Mouse (Mus musculus): ENCODE measurements around the gene B3gnt3. TPM values are rescaled to one million over a fixed set of nuclear protein-coding genes. Genes with fewer than 3 reads are reported as not detected.

Gene B3gnt3
- polyA plus RNA-seq, 1 experiment from 2014 or later = 1.6 TPM

DNA sequence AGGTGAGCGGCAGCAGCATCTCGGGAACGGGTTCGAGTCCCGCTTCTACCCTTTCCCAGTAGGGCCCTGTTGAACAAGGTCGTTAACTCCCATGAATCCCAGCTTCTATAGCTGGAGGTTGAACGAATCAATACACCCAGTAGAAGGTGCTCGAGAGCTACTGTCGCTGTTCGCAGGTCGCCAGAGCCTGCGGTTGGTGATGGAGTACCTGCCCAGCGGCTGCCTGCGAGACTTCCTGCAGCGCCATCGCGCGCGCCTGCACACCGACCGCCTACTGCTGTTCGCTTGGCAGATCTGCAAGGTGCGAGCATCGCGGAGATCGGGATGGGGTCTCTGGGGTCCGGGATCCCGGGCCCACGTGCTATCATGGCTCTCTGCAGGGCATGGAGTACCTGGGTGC, 16.0 kb downstream of the B3gnt3 start:
- WGBS = 7% methylated on average over 29 of the region's 29 CpGs
- ATAC-seq (ENCODE audit: low FRiP score, low TSS enrichment) = peak; percentile 26; the same call in 1 of the 2 replicates

DNA sequence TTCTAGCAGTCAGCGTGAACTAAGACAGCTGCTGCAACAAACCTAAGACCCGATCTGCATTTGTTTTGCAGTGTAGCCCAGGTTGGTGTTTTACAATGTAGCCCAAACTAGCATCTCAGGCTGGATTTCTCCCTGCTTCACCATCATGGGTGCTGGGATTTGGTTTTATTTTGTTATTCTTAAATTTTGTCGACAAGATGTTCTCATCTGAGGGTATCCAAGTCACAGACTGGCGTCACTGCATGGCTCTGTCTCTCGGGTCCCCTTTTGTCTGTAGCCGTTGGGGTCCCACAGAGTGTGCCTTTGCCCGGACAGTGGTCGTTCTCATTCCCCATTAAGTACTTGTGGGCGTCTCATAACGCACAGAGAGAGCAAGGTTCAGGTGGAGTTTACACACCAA, 16.9 kb downstream of the B3gnt3 start:
- Histone ChIP-seq H3K27me3 (ENCODE audit: control insufficient read depth, insufficient read depth, low read length) (peaks cover 99% of the 10 kb centered on the region), H3K9ac (ENCODE audit: low read depth, low read length) (no peak overlapping the region), H3K4me2 (replicated peaks; ENCODE audit: low read depth, low read length) (no peak overlapping the region), H3K9me3 (ENCODE audit: control insufficient read depth, low read length) (no peaks in the 10 kb centered on the region), H3K36me3 (ENCODE audit: control insufficient read depth, insufficient read depth, low read length) (no peaks in the 10 kb centered on the region), H3K4me1 (ENCODE audit: control insufficient read depth, insufficient read depth, low read length) (peaks cover 20% of the 10 kb centered on the region; the same call in 1 of the 2 replicates), H3K4me3 (ENCODE audit: low read length) (no peak overlapping the region; the same call in 1 of the 2 replicates), H3K27ac (ENCODE audit: low read depth, low read length) (no peak overlapping the region)
- 20% methylated on average over 10 of the region's 10 CpGs for WGBS
- no peak for ATAC-seq (ENCODE audit: low FRiP score, low TSS enrichment)

More for the DNA sequence above, 16.0 kb downstream of the B3gnt3 start:
- no peaks in the 10 kb centered on the region for H3K36me3 ChIP-seq (ENCODE audit: control insufficient read depth, insufficient read depth, low read length)
- peaks cover 99% of the 10 kb centered on the region for H3K27me3 ChIP-seq (ENCODE audit: control insufficient read depth, insufficient read depth, low read length)
- peak overlapping the region; percentile 37 for H3K4me2 ChIP-seq (replicated peaks; ENCODE audit: low read depth, low read length)
- no peaks in the 10 kb centered on the region for H3K9me3 ChIP-seq (ENCODE audit: control insufficient read depth, low read length)
- no peak overlapping the region for H3K9ac ChIP-seq (ENCODE audit: low read depth, low read length)
- H3K4me1 ChIP-seq (ENCODE audit: control insufficient read depth, insufficient read depth, low read length) = peaks cover 12% of the 10 kb centered on the region; the same call in 1 of the 2 replicates
- peak overlapping the region; percentile 25 for H3K4me3 ChIP-seq (ENCODE audit: low read length)
- no peak overlapping the region for H3K27ac ChIP-seq (ENCODE audit: low read depth, low read length)

DNA sequence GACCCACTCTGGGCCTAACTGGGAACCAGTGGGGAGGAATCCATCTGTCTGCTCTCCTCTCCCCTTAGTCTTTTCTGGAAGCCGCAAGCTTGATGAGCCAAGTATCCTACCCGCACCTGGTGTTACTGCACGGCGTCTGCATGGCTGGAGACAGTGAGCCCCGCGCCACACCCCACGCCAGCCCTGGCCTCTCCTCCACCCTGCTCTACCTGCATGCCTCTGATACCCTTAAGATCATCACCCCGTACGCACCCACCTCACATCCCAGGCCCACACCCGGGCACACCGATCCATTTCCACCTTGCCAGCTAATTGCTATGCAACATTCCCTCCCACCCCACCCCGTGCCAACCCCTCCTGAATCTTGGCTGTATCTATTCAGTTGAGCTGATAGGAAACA, 18.8 kb downstream of the B3gnt3 start:
- no peak overlapping the region for H3K4me3 ChIP-seq (ENCODE audit: low read length)

DNA sequence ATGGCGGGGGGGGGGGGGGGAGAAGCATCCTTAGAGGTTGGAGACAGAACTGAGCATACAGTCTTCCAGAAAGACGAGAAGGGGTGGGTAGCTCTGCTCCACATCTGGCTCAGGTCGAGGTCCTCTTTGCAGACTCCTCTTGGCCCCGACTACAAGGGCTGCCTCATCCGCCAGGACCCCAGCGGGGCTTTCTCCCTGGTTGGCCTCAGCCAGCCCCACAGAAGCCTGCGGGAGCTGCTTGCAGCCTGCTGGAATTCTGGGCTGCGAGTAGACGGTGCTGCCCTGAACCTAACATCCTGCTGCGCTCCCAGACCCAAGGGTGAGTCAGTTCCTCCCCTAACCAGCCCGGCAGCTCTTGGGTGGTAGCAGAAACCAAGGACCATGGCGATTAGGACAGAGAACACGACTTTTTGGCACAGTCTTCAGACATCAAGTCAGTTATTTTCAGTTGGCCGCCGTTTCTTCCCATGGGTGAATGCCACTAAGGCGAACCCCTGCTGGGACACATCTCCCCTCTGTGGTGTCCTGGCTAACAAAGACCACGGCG, 20.1 kb downstream of the B3gnt3 start:
- H3K36me3 ChIP-seq (ENCODE audit: control insufficient read depth, insufficient read depth, low read length) = no peaks in the 10 kb centered on the region
- peaks cover 23% of the 10 kb centered on the region; the same call in 1 of the 2 replicates for H3K4me1 ChIP-seq (ENCODE audit: control insufficient read depth, insufficient read depth, low read length)
- 8% methylated on average over 17 of the region's 18 CpGs for WGBS
- peaks cover 97% of the 10 kb centered on the region for H3K27me3 ChIP-seq (ENCODE audit: control insufficient read depth, insufficient read depth, low read length)
- H3K4me2 ChIP-seq (replicated peaks; ENCODE audit: low read depth, low read length) = no peak overlapping the region
- H3K4me3 ChIP-seq (ENCODE audit: low read length) = no peak overlapping the region
- no peak for ATAC-seq (ENCODE audit: low FRiP score, low TSS enrichment)
- no peaks in the 10 kb centered on the region for H3K9me3 ChIP-seq (ENCODE audit: control insufficient read depth, low read length)
- H3K27ac ChIP-seq (ENCODE audit: low read depth, low read length) = no peak overlapping the region
- H3K9ac ChIP-seq (ENCODE audit: low read depth, low read length) = no peak overlapping the region

More for the DNA sequence above, 18.8 kb downstream of the B3gnt3 start:
- H3K4me1 ChIP-seq (ENCODE audit: control insufficient read depth, insufficient read depth, low read length) = peaks cover 21% of the 10 kb centered on the region; the same call in 1 of the 2 replicates
- H3K36me3 ChIP-seq (ENCODE audit: control insufficient read depth, insufficient read depth, low read length) = no peaks in the 10 kb centered on the region
- H3K9me3 ChIP-seq (ENCODE audit: control insufficient read depth, low read length) = no peaks in the 10 kb centered on the region
- H3K4me2 ChIP-seq (replicated peaks; ENCODE audit: low read depth, low read length) = no peak overlapping the region
- H3K9ac ChIP-seq (ENCODE audit: low read depth, low read length) = no peak overlapping the region
- peaks cover 99% of the 10 kb centered on the region for H3K27me3 ChIP-seq (ENCODE audit: control insufficient read depth, insufficient read depth, low read length)
- no peak for ATAC-seq (ENCODE audit: low FRiP score, low TSS enrichment)
- WGBS = 69% methylated on average over 12 of the region's 12 CpGs
- no peak overlapping the region for H3K27ac ChIP-seq (ENCODE audit: low read depth, low read length)

DNA sequence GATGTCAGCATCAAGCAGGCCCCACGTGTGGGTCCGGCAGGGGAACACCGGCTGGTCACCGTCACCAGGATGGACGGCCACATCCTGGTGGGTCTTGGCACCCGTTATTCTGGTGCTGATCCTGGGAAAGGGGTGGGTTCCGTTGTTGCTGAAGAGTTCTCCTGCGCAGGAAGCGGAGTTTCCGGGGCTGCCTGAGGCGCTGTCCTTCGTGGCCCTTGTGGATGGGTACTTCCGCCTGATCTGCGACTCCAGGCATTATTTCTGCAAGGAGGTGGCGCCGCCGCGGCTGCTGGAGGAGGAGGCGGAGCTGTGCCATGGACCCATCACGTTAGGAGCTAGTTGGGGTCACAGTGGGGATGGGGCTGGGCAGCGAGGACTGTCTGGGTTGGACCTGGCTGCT, 21.1 kb downstream of the B3gnt3 start:
- 4% methylated on average over 21 of the region's 21 CpGs for whole genome bisulfite sequencing
- H3K4me3 ChIP-seq (ENCODE audit: low read length) = no peak overlapping the region
- ATAC-seq (ENCODE audit: low FRiP score, low TSS enrichment) = no peak

DNA sequence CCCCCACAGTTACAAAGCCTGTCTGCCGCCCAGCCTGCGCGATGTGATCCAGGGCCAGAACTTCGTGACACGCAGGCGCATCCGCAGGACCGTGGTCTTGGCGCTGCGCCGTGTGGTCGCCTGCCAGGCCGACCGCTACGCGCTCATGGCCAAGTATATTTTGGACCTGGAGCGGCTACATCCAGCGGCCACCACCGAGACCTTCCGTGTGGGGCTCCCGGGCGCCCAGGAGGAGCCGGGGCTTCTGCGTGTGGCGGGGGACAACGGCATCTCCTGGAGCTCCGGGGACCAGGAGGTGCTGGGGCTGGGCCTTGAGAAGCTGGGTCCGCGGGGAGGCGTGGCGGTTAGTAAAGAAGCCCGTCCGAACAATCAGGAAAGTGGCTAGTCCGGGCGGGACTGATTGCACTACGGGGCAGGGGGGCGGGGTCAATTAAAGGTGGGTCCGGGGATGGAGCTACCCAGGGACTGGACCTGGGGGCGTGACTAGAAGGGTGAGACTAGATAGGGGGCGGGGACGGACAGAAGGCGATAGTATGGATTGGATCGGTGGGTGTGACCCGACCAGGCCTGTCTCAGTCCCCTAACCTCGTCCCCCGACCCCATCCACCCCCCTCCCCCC, 21.9 kb downstream of the B3gnt3 start:
- WGBS = 3% methylated on average over 46 of the region's 46 CpGs
- Histone ChIP-seq H3K9me3 (ENCODE audit: control insufficient read depth, low read length) (no peaks in the 10 kb centered on the region), H3K27ac (ENCODE audit: low read depth, low read length) (no peak overlapping the region), H3K9ac (ENCODE audit: low read depth, low read length) (no peak overlapping the region; the same call in 1 of the 2 replicates), H3K4me2 (replicated peaks; ENCODE audit: low read depth, low read length) (peak overlapping the region; percentile 42), H3K27me3 (ENCODE audit: control insufficient read depth, insufficient read depth, low read length) (peaks cover 90% of the 10 kb centered on the region), H3K36me3 (ENCODE audit: control insufficient read depth, insufficient read depth, low read length) (no peaks in the 10 kb centered on the region), H3K4me1 (ENCODE audit: control insufficient read depth, insufficient read depth, low read length) (peaks cover 21% of the 10 kb centered on the region; the same call in 1 of the 2 replicates), H3K4me3 (ENCODE audit: low read length) (peak overlapping the region; percentile 28)
- ATAC-seq (ENCODE audit: low FRiP score, low TSS enrichment) = no peak

More for the DNA sequence above, 21.1 kb downstream of the B3gnt3 start:
- Histone ChIP-seq H3K9ac (ENCODE audit: low read depth, low read length) (no peak overlapping the region), H3K9me3 (ENCODE audit: control insufficient read depth, low read length) (no peaks in the 10 kb centered on the region), H3K4me1 (ENCODE audit: control insufficient read depth, insufficient read depth, low read length) (peaks cover 21% of the 10 kb centered on the region; the same call in 1 of the 2 replicates), H3K27me3 (ENCODE audit: control insufficient read depth, insufficient read depth, low read length) (peaks cover 94% of the 10 kb centered on the region), H3K27ac (ENCODE audit: low read depth, low read length) (no peak overlapping the region), H3K36me3 (ENCODE audit: control insufficient read depth, insufficient read depth, low read length) (no peaks in the 10 kb centered on the region), H3K4me2 (replicated peaks; ENCODE audit: low read depth, low read length) (no peak overlapping the region)

DNA sequence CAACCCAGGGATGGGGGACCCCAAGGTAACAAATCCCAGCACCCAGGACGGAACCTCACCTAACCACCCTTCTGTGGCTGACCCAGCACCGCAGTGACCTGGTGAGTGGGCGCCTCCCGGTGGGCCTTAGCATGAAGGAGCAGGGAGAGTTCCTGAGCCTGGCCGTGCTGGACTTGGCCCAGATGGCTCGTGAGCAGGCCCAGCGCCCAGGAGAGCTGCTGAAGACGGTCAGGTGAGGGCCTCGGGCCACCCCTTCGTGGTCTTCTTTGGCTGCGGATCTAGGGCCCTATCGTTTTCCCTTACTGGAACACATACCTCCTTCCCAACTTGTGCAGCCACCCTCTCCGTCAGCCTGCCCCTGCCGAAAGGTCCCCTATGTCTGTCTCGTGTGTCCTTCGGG, 22.5 kb downstream of the B3gnt3 start:
- H3K36me3 ChIP-seq (ENCODE audit: control insufficient read depth, insufficient read depth, low read length) = no peaks in the 10 kb centered on the region
- H3K4me1 ChIP-seq (ENCODE audit: control insufficient read depth, insufficient read depth, low read length) = peaks cover 21% of the 10 kb centered on the region; the same call in 1 of the 2 replicates
- no peak overlapping the region for H3K27ac ChIP-seq (ENCODE audit: low read depth, low read length)
- peaks cover 85% of the 10 kb centered on the region for H3K27me3 ChIP-seq (ENCODE audit: control insufficient read depth, insufficient read depth, low read length)
- H3K9ac ChIP-seq (ENCODE audit: low read depth, low read length) = no peak overlapping the region; the same call in 1 of the 2 replicates
- H3K9me3 ChIP-seq (ENCODE audit: control insufficient read depth, low read length) = no peaks in the 10 kb centered on the region
- peak overlapping the region; percentile 42; the same call in 1 of the 2 replicates for H3K4me2 ChIP-seq (replicated peaks; ENCODE audit: low read depth, low read length)
- 17% methylated on average over 16 of the region's 16 CpGs for WGBS
- ATAC-seq (ENCODE audit: low FRiP score, low TSS enrichment) = no peak
- H3K4me3 ChIP-seq (ENCODE audit: low read length) = peak overlapping the region; percentile 28

DNA sequence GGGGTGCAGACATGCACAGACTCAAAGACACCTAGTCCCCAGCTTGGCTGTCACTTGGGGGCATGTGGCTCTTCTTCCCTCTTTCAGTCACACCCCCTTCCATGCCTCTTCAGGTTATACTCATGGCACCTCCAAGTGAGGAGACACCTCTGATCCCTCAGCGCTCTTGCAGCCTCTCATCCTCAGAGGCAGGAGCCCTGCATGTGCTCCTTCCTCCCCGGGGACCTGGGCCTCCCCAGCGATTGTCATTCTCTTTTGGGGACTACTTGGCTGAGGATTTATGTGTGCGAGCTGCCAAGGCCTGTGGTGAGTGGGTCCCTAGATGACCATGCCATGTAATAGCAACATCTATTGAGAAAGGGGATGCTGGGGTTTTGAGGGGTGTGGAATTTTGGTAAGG, 23.4 kb downstream of the B3gnt3 start:
- no peak for ATAC-seq (ENCODE audit: low FRiP score, low TSS enrichment)
- H3K9ac ChIP-seq (ENCODE audit: low read depth, low read length) = no peak overlapping the region
- peaks cover 76% of the 10 kb centered on the region for H3K27me3 ChIP-seq (ENCODE audit: control insufficient read depth, insufficient read depth, low read length)

DNA sequence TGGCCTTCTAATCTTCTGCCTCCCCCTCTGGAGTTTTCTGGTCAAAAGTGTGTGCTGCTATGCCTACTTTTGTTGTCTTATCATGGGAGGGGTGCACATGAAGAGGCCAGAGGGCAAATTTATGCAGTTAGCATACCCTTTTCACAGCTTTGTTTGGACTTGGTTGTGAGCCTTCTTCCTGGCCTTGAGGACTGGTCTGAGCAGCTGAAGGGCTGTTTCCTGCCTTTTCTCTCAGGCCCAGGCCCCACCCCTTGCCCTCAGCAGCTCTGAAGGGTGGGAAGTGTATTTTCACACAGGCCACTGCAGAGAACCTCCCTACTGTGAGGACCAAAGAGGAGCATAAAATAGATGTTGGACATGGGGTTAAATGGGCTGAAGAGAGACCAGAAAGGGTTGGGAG, 24.0 kb downstream of the B3gnt3 start:
- H3K36me3 ChIP-seq (ENCODE audit: control insufficient read depth, insufficient read depth, low read length) = no peaks in the 10 kb centered on the region
- peaks cover 21% of the 10 kb centered on the region; the same call in 1 of the 2 replicates for H3K4me1 ChIP-seq (ENCODE audit: control insufficient read depth, insufficient read depth, low read length)
- no peak for ATAC-seq (ENCODE audit: low FRiP score, low TSS enrichment)
- no peaks in the 10 kb centered on the region for H3K9me3 ChIP-seq (ENCODE audit: control insufficient read depth, low read length)
- no peak overlapping the region for H3K9ac ChIP-seq (ENCODE audit: low read depth, low read length)
- H3K4me2 ChIP-seq (replicated peaks; ENCODE audit: low read depth, low read length) = no peak overlapping the region
- no peak overlapping the region for H3K4me3 ChIP-seq (ENCODE audit: low read length)
- peaks cover 69% of the 10 kb centered on the region for H3K27me3 ChIP-seq (ENCODE audit: control insufficient read depth, insufficient read depth, low read length)
- no peak overlapping the region for H3K27ac ChIP-seq (ENCODE audit: low read depth, low read length)

More for the DNA sequence above, 23.4 kb downstream of the B3gnt3 start:
- Histone ChIP-seq H3K4me2 (replicated peaks; ENCODE audit: low read depth, low read length) (no peak overlapping the region), H3K4me3 (ENCODE audit: low read length) (no peak overlapping the region), H3K36me3 (ENCODE audit: control insufficient read depth, insufficient read depth, low read length) (no peaks in the 10 kb centered on the region), H3K27ac (ENCODE audit: low read depth, low read length) (no peak overlapping the region), H3K4me1 (ENCODE audit: control insufficient read depth, insufficient read depth, low read length) (peaks cover 21% of the 10 kb centered on the region; the same call in 1 of the 2 replicates), H3K9me3 (ENCODE audit: control insufficient read depth, low read length) (no peaks in the 10 kb centered on the region)
- 60% methylated on average over 4 of the region's 4 CpGs for WGBS

All from kidney, embryonic 14.5 days (tissue).